Mouse (Mus musculus) heart, adult 11 months (tissue): ENCODE measurements around the gene Zfp119a.
A peak's percentile ranks its signal among the peaks of the same experiment; 100 is the strongest.
"Not testable (repeated sequence)": the region's sequence is repeated elsewhere in the genome, so short reads cannot be mapped to it uniquely, and the experiment has no call there.

Source experiments
- DNase-seq: peaks from one replicate; pipeline ENCODE4 v3.0.0; 2022

Gene Zfp119a

DNA sequence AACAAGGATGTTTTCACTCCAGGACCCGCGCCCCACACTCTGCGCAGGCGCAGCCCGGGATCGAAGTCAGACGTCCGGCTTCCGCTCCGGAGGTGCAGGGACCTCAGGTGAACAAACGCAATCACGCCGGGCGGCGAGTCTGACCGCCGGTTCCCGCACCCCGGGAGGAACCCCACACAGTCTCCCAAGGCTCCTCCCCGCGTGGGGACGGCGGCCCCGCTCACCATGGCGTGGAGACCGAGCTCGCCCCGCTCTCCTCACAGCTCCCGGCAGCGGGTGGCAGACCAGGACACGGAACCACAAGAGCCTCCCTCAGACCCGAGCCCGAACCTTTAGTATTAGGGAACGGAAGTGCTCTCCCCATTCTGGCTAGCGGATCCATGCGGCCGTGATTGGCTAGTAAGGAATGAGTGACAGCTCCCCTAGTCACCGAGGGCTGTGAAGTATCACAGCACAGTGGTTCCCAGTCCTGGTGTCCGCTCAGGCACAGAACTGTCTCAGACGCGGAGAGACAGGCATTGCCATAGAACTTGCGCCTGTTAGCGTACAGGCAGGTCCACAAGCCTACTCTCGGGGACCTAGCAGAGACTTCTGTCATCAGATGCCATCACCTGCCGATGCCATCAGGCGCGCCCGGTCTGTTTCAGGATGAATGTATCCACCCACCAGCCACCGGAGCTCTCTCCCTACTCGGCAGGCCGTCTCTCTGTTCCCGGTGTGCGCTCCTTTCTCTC, at the start of gene Zfp119a:
Gene Zfp119a, minus strand, starts transcription at position 295 of the 734 bp plus-strand sequence.
- peak; percentile 99 for DNase-seq

DNA sequence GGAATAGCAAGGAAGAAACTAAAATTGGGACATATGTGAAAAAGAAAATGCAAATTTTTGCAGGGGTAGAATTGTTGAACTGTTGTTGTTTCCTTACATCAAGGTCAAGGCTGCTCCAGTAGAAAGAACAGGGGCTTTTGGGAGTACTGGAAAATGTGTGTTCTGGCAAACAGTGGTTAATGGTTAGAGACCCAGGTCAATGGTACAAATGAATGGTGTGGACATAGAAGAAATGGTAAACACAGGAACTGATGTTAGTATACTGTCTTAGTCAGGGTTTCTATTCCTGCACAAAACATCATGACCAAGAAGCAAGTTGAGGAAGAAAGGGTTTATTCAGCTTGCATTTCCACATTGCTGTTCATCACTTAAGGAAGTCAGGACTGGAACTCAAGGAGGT, 27.9 kb upstream of the Zfp119a start:
- DNase-seq, result no peak

DNA sequence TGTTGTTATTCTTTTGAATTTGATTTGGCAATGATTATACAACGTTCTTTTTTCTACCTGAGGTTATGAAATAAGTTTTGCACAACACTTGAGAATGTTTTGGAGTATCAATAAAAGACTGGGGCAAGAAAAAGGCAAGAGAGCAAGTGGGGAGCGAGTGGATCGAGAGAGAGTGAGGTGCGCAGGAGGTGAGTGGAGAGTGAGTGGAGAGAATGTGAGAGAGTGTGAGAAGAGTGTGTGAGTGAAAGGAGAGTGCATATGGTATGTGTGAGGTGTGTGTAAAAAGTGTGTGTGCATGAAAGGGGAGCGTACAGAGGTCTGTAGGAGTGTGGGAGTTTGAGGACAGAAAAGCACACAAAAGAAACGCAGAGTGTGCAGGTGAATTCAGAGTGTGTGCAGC, 25.4 kb upstream of the Zfp119a start:
- no peak for DNase-seq

DNA sequence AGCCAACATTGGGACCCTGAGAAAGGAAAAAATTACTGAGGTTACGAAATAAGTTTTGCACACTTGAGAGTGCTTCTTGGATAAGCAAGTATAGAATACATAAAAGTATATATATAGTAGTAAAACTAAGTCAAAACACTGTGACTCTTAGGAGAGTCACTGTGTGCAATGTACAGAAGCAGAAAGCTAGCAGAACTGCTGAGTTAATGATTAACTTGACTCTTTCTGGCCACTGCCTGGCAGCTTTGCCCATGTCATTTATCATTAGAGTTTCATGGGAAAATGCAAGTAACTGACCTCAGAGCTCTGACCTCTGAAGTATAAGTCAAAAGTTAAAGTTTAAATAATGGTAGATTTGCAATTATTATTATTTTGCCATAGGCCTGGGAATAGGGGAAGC, 25.0 kb upstream of the Zfp119a start:
- DNase-seq, result no peak

DNA sequence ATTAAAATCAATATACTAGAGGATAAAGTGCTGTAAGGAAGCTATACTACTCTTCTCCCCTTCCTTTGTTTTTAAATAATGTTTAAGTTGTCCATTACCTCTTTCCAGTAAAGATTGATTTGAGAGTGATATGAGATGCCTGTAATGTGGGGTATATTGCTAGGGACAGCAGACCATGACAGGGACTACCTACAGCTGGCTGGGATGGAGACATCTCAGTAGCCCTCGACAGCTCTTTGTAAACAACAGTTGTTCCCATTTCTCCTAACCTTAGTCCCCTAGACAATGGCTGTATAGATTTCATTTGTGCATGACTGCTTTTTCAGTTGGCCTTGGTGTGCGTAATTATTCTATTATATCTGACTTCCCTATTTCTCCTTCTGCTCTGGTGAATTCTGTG, 24.4 kb upstream of the Zfp119a start:
- no peak for DNase-seq

DNA sequence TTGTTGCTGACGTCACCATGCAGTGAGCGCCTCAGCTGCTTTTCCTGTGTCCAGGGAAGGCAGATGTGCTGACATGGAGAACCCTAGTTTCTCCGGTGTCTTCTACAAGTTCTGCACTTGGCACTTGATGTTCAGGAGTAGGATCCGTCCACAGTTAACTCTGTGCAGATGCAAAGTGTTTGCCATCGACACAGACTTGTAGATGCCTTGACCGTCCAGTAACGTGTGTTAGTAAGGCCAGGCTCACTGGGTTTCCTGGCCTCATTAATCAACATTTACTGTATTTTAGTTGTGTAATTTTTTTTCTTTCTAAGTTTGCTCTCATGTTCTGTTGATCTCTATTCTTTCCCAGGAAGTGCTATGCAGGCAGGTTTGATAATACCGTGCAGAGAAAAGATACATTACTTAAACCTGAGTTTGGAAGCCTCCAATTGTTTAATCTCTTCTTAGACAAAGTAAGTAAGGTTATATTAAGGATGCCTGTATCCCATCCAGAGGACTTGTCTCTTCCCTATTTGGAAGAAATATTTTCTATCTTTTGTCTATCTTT, 13.8 kb upstream of the Zfp119a start:
- not testable (repeated sequence) for DNase-seq

DNA sequence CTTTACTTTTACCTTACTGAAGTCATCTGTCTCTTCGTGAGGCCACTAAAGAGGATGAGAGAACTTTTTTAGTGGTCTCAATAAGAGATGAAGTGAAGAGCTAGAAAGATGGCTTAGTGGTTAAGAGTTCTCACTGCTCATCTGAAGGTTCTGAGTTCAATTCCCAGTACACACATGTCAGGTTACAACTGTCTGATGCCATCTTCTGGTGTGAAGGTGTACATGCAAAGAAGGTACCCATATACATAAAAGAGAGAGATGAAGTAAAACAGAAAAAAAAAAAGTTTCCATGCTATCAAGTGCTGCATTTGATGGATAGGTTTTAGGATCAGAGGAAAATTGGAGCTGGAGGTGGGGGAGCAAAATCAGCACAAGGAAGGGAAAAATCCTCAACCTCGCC, 6.2 kb upstream of the Zfp119a start:
- DNase-seq, result no peak

DNA sequence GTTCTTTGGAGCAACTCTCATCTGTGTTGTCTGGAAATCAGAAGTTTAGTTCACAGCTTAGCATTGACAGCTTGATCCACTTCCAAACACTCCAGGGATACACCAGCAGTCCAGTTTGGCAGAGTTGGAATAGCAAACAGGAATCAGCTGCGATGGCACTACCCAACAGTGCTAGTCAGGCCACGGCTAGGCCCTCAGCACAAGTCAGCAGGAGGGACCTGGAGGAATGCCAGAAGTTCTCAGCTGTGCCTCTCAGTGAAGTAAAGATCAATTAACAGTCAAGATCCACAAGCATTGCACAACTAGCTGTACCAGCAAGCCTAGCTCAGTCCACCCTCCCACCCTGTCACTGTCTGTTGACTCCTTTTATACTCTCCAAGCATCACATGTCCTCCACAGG, 4.9 kb upstream of the Zfp119a start:
- DNase-seq, result no peak

DNA sequence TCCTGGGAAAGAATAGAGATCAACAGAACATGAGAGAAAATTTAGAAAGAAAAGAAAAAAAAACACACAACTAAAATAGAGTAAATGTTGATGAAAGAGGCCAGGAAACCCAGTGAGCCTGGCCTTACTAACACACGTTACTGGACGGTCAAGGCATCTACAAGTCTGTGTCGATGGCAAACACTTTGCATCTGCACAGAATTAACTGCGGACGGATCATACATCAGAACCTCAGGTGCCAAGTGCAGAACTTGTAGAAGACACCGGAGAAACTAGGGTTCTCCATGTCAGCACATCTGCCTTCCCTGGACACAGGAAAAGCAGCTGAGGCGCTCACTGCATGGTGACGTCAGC, 471 bp downstream of the Zfp119a start:
- not testable (repeated sequence) for DNase-seq

DNA sequence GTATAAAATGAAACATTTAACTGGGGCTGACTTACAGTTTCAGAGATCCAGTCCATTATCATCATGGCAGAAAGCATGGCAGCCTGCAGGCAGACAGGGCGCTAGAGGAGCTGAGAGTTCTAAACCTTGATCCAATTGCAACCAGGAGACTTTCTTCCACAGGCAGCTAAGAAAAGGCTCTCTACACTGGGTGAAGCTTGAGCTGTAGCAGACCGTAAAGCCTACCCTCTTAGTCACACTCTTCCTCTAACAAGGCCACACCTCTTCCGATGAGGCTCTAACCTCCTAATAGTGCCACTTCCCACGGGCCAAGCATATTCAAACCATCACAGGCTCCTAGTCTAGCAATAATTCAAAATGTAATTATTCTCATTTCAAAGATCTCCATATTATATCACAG, 1.5 kb downstream of the Zfp119a start:
- no peak for DNase-seq

DNA sequence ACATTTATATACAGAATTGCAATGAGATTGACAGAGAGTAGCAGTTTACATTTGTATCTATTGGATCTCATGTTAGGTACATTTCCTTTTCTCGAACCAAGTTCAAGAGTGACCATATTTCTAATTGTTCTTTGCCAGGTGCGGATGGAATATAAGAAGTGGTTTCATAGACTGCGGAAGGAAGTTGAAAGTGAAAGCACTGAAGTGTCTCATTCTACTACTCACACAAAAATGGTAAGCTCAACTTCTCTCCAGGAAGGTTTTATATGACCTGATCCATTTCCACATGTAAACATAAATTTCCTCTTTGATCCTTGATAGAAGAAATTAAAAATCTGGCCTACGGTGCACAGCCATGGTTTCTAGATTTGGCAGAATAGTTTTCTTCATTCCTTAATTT, 35.7 kb downstream of the Zfp119a start:
- no peak for DNase-seq

DNA sequence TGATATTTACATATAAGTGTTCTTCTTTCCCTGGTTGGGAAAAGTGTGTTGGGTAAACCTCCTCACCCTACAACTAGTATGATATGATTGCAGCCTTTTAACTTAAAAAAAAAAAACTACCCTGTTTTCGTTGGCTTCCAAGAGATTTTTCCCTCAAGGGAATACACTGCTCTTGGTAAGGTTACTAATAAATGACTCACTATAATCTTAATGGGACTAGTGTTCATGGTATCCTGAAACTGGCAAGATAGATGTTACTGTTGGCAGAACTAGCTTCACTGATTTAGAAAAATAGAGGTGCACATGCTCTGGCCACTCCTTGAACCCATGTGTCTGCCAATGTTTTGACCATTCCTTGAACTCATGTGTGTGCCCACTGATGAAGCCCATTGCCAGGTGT, 57.2 kb downstream of the Zfp119a start:
- no peak for DNase-seq

DNA sequence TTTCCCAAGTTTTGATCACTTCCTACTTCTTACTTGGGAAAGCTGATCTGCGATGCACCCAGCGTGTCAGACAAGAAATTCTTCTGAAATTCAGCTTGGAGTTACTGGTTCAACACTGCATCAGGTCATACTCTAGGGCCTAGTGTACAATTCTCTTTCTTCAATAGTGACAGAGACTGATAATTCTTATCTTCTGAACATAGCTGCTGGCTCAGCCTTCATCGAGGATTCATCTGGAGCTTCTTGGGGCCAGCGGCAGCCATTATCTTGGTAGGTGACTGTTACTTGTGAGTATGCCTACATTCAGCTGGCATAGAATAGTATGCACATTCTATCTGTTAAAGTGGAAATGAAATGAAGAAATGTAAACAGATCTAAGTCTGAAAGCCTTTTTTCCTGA, 61.9 kb downstream of the Zfp119a start:
- no peak for DNase-seq
